Mouse (Mus musculus): ENCODE results near the gene Sfr1.
A peak's percentile ranks its signal among the peaks of the same experiment; 100 is the strongest.

The Sfr1 gene

DNA sequence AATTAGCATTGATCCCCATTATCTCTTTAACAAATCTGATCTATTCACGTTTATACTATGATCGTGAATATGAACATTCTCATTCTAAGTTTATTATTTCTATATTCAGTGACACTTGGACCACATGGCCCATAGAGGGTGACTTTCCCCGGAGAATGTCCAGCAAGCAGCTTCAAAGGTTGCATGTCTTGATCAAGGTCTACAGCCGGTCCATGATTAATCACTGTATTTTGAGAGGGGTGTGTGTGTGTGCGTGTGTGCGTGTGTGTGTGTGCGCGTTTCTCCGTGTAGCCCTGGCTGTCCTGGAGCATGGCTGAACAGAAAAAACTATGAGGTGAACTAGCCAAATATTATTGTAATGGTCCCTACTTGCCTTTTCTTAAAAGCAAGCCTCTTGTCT is 21.0 kb downstream of the Sfr1 start:
- DNase-seq (ENCODE audit: low read depth): no peak

DNA sequence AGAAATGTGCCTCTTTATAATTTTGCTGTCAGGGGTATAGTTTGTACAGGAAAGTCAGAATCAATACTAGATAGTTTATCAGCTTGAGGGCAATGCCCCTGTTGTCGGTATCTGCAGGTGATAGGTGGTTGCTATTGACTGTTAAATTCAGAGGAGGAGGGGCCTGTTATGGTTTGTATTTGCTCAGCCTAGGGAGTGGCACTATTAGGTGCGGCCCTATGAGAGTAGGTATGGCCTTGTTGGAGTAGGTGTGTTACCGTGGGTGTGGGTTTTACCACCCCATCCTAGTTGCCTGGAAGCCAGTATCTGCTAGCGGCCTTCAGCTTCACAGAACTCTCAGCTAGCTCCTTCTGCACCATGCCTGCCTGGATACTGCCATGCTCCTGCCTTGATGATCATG is 22.4 kb downstream of the Sfr1 start:
- DNase-seq (ENCODE audit: low read depth): no peak

DNA sequence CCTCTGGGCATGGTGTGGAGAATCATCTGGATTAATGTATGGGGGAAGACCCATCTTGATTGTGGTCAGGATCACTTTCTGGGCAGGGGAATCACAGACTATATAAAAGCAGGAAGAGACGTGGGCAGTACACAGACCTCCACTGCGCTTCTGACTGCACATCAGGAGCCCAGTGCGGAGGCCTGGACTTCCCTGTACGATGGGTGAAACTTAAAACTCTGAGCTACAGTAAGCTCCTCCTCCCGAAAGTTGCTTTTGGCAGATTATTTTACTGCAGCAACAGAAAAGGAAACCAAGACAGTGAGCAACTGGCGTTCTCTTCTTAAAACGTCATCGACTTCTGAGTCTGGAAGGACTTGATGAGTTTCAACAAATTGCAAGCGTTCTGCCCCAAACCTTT is 23.4 kb downstream of the Sfr1 start:
- DNase-seq (ENCODE audit: low read depth): peak; percentile 14

DNA sequence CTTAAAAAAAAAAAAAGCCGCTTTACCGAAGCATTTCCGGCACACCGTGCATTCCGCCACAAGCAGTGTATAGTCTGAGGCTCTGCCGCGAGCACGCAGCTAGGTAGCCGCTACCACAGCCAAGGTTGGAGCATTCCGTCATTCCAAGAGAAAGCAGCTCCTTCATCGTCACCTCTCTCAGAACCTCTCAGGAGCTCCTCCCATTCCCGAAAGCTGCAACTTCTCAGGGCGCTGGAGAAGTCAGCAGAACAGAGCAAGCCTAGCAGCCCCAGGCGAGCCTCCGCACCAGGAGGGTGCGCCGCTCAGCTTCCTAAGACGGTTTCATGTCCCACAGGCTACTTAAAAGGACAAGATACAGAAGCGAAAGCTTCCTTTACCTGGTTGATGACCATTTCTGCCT is 24.1 kb downstream of the Sfr1 start:
- peak; percentile 24 for DNase-seq (ENCODE audit: low read depth)

DNA sequence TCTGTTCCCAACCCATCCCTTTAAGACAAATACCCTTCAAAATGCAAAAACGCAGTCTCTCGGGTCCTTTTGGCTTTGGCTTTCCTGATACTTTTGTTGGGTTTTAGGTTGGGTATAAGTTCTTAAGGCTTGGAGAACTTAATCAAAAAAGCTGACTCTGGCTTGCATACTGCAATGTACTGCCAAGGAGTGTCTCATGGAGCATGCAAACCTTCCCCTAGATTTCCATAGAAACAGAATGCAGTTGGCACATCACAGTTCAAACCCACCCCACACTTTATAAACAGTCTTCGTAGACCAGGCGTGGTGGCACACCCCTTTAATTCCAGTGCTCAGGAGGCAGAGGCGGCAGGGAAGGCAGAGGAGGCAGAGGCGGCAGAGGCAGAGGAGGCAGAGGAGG is 46.4 kb downstream of the Sfr1 start:
- DNase-seq (ENCODE audit: low read depth): no peak

DNA sequence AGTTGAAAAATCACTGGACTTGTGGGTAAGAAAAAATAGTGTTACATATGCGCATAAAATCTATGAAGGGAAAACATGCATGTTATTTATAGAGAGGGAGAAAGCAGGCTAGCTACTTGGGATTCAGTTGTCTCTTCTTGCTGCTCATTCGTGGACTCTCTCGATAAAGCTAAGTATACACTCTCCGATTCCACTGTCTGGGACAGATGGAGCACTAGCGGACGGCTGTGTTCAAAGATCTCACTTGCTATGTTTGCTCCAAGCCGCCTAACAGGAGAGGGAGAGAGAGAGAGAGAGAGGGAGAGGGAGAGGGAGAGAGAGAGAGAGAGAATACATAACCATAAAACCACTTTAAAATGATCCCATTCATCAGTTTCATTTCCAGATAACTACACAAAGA is 48.7 kb downstream of the Sfr1 start:
- no peak for DNase-seq (ENCODE audit: low read depth)

DNA sequence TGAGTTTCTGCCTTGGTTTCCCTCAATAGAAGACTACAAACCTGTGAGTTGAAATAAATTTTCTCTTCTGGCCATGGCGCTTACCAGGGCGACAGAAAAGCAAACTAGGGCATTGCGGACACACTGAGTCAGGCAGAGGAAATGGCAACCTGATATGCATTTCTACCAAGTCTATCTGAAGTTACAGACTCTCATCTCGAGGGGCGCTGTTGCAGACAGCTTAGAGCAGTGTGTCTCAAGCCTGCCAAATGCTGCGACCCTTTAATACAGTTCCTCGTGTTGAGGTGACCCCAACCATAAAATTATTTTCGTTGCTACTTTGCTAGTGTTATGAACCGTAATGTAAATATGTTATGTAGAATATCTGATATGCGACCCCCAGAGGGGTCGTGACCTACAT is 49.5 kb downstream of the Sfr1 start:
- DNase-seq (ENCODE audit: low read depth): no peak

DNA sequence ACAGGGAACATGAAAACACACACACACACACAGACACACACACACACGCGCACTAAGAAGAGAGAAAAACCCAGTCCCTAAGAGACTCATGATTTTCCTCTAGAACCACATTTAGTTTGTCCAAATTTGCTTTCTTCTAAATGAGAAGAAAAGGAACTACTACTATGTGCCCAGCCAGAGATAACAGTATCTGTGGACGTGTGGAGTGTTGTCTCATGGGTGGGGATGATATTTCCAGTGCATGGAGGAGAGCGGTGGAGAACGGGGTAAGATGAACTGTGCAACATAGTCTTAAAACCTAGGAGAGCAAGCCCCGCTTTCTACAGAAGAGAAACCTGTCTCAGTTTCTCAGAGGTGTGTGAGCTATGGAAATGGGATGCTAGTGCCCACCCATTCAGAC is 52.4 kb downstream of the Sfr1 start:
- DNase-seq (ENCODE audit: low read depth): no peak
